Mouse (Mus musculus) thymus, adult 2 months (tissue): Measurements from ENCODE around the gene Wsb1.

ENCODE experiments used
- CTCF ChIP-seq: fragments of 200-500 bp; IDR thresholded peaks from 2 replicates; pipeline ENCODE4 v1.5.1; 2012; ENCODE audit warnings: mild to moderate bottlenecking, control low read depth, low read length, moderate library complexity, borderline replicate concordance; ENCODE audit not compliant: control insufficient read depth, poor library complexity, insufficient read depth; ENCODE audit errors: extremely low read depth
- POLR2A ChIP-seq: fragments of 200-500 bp; IDR thresholded peaks from 2 replicates; pipeline ENCODE4 v1.6.1; 2012; ENCODE audit warnings: mild to moderate bottlenecking, low read length, control low read depth, moderate library complexity; ENCODE audit not compliant: control insufficient read depth, poor library complexity, insufficient read depth; ENCODE audit errors: extremely low read depth

GRCm38 (mm10) chr11:79293971-79294370, 39.5 kb upstream of the Wsb1 start:
- TF ChIP-seq CTCF = no peak
- TF ChIP-seq POLR2A = no peak
